Mouse (Mus musculus): Measurements from ENCODE around the gene Pqlc3. TPM values are rescaled to one million over a fixed set of nuclear protein-coding genes. Genes with fewer than 3 reads are reported as not detected.

Gene Pqlc3
- 1.5 and 1.6 TPM in 2 replicates for polyA plus RNA-seq (2015; fragmentation: Nextera tagmentation; extraction: Ambion mirVana)

DNA sequence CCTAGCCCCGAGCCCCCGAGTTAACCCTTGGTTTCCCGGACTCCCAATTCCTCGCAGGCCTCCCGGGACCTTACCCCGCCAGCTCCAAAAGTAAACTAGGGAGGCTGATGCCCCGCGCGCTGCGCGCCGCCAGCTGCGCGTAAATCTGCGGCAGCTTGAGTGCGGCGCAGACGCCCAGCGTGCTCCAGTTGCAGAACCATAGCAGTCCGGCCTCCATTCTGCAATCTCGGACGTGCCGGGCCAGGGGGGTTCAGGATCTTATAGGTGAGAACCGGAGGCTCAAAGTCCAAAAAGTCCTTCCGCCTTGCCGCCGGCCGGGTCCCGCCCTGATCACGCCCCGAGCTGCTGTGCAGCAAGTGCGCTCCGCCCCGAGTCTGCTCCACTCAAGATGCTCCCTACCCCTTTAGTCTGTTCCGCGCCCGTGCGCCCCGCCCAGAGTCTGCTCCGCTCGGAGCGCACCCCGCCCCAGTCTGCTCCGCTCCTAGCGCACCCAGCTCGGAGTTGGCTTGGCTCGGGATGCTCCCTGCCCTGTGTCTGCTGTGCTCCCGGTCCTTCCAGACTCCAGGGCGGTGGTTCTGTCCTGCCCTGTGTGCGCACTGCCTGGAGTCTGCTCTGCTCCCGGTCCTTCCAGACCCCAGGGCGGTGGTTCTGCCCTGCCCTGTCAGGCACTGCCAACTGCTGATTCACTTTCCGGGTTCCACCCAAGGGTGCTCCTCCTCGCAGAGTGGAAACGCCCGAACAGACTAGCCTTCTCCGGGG, at the start of gene Pqlc3:
Pqlc3 (minus strand) TSS at position 670 of the 759 bp plus-strand sequence.
- WGBS, result under 1% methylated on average over 57 of the region's 57 CpGs
- Histone ChIP-seq H3K27ac (replicated peaks) (no peak within 1 kb of the TSS), H3K4me3 (peak within 1 kb of the TSS; percentile 51), H3K9ac (replicated peaks) (peak within 1 kb of the TSS; percentile 42), H3K4me2 (replicated peaks) (peak within 1 kb of the TSS; percentile 94), H3K9me3 (no peaks in the 10 kb centered on the region), H3K36me3 (no peaks in the 10 kb centered on the region), H3K4me1 (peaks cover 14% of the 10 kb centered on the region), H3K27me3 (peaks cover 36% of the 10 kb centered on the region)
- ATAC-seq (replicated peaks), result peak; percentile 88

DNA sequence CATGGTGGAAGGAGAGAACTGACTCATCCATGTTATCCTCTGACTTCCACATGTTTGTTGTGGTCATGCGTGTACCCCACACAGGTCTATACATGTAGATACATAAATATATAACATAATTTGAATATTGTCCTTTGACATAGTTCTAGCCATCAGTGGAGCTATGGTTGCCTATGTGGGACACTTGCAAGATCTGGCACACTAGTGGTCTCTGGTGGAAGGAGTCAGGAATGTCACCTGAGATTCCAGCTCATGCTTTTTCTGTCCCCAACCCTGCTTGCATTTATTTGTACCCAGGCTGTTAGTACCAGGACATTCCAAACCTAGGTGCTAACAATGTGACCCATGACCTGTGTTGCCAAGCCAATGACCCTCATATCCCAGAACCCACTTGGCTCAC, 49.6 kb upstream of the Pqlc3 start:
- ATAC-seq (replicated peaks), result no peak
- Histone ChIP-seq H3K9me3 (no peaks in the 10 kb centered on the region), H3K9ac (replicated peaks) (no peak overlapping the region), H3K36me3 (no peaks in the 10 kb centered on the region), H3K4me2 (replicated peaks) (no peak overlapping the region), H3K27ac (replicated peaks) (no peak overlapping the region), H3K27me3 (no peaks in the 10 kb centered on the region), H3K4me1 (0 out of 2 replicates have a peak, but pooled peaks cover 9% of the 10 kb centered on the region), H3K4me3 (no peak overlapping the region)
- WGBS, result 93% methylated on average over 1 of the region's 1 CpGs

DNA sequence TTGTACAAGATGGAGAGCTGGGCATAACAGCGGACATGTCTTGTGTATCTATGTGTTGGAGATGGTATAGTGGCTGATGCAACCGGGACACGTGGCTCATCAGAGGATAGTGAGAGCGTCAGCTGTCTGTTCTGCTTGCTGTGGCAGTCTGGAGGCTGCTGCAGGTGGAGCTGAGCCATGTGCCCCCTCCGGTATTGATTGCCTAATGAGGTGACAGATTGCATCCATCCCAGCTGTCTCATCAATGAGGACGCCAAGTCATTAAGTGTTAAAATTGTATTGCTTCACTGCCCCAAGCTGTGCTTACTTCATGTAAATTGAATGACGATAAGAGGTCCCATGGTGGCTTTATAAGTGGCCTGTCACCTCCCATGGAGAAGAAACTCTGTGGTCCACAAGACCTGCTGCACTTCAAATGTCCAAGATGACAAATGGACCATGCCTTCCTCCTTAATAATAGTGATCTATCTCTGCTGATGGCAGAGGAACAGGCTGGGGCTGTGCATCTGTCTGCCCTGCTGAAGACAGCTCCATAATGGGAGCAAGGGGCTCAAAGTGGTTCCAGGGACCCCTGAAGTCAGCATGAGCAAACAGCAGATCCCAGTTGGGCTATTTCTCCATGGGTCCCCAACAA, 48.9 kb upstream of the Pqlc3 start:
- Histone ChIP-seq H3K4me2 (replicated peaks) (no peak overlapping the region), H3K36me3 (no peaks in the 10 kb centered on the region), H3K4me3 (no peak overlapping the region), H3K9ac (replicated peaks) (no peak overlapping the region), H3K9me3 (no peaks in the 10 kb centered on the region), H3K27me3 (no peaks in the 10 kb centered on the region), H3K27ac (replicated peaks) (no peak overlapping the region), H3K4me1 (0 out of 2 replicates have a peak, but pooled peaks cover 9% of the 10 kb centered on the region)
- 50% methylated on average over 7 of the region's 7 CpGs for WGBS
- peak; percentile 62; the same call in 1 of the 2 replicates for ATAC-seq (replicated peaks)

DNA sequence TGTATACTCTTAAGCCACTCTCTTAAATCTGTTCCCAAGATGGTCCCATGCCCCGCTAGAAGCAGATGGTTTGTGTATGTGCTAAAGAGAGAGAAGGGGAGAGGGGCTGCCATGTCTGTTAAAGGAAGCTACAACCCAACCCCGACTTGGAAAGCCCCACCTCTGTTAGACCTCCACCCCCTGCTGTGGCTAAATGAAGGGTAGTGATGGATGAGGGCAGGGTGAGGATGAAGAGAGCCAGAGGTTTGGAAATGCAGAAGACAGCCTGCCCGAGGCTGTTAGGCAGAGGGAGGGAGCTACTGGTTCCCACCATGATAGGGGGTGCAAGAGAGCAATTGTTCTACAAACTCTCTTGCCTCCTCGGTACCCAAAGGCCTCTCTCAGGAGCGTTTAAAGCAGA, 43.1 kb upstream of the Pqlc3 start:
- Histone ChIP-seq H3K9me3 (no peaks in the 10 kb centered on the region), H3K4me3 (no peak overlapping the region), H3K27me3 (no peaks in the 10 kb centered on the region), H3K4me1 (no peaks in the 10 kb centered on the region), H3K4me2 (replicated peaks) (no peak overlapping the region), H3K36me3 (no peaks in the 10 kb centered on the region), H3K9ac (replicated peaks) (no peak overlapping the region), H3K27ac (replicated peaks) (no peak overlapping the region)
- ATAC-seq (replicated peaks), result no peak
- WGBS, result 65% methylated on average over 5 of the region's 5 CpGs

DNA sequence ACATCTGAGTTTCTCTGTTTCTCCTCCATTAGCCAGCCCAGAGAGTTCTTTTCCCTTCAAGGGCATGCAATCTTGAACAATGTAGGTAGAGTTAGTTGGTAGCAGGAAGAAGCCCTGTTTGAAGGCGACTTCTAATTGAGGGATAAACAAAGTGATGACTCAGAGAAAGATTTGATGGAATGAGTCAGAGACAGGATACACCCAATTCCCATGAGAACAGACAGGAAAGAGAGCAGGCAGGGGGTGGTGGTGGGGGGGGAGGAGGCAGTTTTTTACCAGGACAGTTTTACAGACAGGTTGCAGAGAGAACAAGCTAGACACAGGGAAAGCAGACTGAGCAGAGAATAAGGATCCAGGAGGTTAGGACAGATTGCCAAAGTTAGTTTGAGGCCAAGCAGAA, 40.4 kb upstream of the Pqlc3 start:
- peaks cover 6% of the 10 kb centered on the region; the same call in 1 of the 2 replicates for H3K4me1 ChIP-seq
- WGBS, result 82% methylated on average over 1 of the region's 1 CpGs
- no peaks in the 10 kb centered on the region for H3K9me3 ChIP-seq
- H3K27me3 ChIP-seq, result no peaks in the 10 kb centered on the region
- H3K4me2 ChIP-seq (replicated peaks), result no peak overlapping the region
- H3K9ac ChIP-seq (replicated peaks), result no peak overlapping the region
- no peaks in the 10 kb centered on the region for H3K36me3 ChIP-seq
- ATAC-seq (replicated peaks), result no peak
- no peak overlapping the region for H3K27ac ChIP-seq (replicated peaks)
- H3K4me3 ChIP-seq, result no peak overlapping the region

DNA sequence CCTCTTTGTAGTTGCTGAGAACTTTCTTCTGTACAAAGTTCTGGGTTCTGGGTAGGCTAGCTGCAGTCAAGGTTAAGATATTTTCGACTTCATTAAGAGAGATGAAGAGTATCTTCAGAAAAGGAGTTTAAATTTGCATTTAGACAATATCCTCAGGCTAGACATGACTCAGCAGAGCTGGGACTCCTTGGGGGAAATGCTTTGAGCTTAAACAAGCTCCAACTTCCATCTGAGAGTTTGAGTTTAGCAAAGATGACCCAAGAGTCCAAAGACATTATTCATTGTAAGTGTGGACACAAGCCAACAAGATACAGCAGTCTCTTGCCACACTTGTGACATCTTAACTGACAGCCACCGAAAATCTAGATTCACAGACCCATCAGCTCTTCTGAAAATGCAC, 39.2 kb upstream of the Pqlc3 start:
- no peak overlapping the region for H3K4me3 ChIP-seq
- 69% methylated on average over 2 of the region's 2 CpGs for WGBS

DNA sequence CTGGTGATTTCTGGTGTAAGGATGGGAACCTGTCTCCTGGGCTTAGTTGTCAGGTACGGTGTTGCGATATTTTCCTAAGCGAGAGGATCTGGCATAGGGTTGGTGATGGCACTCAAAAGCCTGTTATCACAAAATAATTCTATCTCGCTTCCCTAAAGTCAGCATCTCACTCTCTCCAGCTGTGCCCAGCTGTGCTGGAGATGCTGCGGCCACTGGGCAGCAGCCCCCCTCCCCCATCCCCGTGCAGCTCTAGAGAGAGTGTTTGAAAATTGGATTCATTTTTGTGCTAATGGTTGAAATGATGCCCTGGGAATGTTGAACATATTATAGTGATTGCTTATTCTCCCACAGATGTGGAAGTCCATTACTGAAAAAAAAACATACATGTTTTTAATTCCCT, 38.0 kb upstream of the Pqlc3 start:
- H3K9ac ChIP-seq (replicated peaks), result no peak overlapping the region
- H3K27ac ChIP-seq (replicated peaks), result no peak overlapping the region
- no peak overlapping the region for H3K4me3 ChIP-seq
- no peaks in the 10 kb centered on the region for H3K9me3 ChIP-seq
- H3K36me3 ChIP-seq, result no peaks in the 10 kb centered on the region
- no peak for ATAC-seq (replicated peaks)
- no peaks in the 10 kb centered on the region for H3K27me3 ChIP-seq
- 81% methylated on average over 6 of the region's 6 CpGs for WGBS
- H3K4me2 ChIP-seq (replicated peaks), result no peak overlapping the region
- peaks cover 18% of the 10 kb centered on the region for H3K4me1 ChIP-seq

More for the DNA sequence above, 39.2 kb upstream of the Pqlc3 start:
- H3K9me3 ChIP-seq, result no peaks in the 10 kb centered on the region
- H3K27ac ChIP-seq (replicated peaks), result no peak overlapping the region
- no peak overlapping the region for H3K9ac ChIP-seq (replicated peaks)
- ATAC-seq (replicated peaks), result no peak
- peaks cover 8% of the 10 kb centered on the region; the same call in 1 of the 2 replicates for H3K4me1 ChIP-seq
- H3K4me2 ChIP-seq (replicated peaks), result no peak overlapping the region
- H3K36me3 ChIP-seq, result no peaks in the 10 kb centered on the region
- H3K27me3 ChIP-seq, result no peaks in the 10 kb centered on the region

DNA sequence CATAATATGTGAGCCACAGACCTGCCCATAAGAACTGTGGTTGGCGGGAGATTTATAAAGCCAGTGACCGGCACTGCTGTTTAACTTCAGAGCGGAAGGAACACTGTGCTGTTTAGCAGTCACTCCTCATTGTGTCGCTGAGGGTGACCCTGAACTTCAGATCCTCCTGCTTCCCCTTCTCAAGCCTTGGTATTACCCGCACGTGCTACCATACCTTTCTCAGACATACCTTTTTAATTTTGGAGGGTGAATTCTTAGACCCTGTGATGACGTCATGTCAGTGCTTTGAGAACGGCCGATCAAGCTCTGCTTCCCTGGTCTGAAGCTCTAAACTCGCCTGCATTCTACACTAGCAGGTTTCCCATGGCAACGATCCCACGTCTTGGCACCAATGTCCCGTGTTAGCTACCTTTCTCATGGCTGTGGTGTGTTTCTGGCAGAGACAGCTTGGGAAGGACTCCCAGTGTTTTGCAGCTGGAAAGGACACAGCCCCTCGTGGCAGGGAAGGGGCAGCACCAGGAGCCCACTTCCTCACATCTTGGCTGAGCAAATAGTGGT, 36.9 kb upstream of the Pqlc3 start:
- WGBS, result 44% methylated on average over 14 of the region's 14 CpGs
- peaks cover 19% of the 10 kb centered on the region for H3K4me1 ChIP-seq
- no peaks in the 10 kb centered on the region for H3K36me3 ChIP-seq
- no peak overlapping the region for H3K27ac ChIP-seq (replicated peaks)
- no peaks in the 10 kb centered on the region for H3K9me3 ChIP-seq
- H3K4me3 ChIP-seq, result no peak overlapping the region
- no peak for ATAC-seq (replicated peaks)
- no peak overlapping the region for H3K9ac ChIP-seq (replicated peaks)
- no peaks in the 10 kb centered on the region for H3K27me3 ChIP-seq
- H3K4me2 ChIP-seq (replicated peaks), result no peak overlapping the region

DNA sequence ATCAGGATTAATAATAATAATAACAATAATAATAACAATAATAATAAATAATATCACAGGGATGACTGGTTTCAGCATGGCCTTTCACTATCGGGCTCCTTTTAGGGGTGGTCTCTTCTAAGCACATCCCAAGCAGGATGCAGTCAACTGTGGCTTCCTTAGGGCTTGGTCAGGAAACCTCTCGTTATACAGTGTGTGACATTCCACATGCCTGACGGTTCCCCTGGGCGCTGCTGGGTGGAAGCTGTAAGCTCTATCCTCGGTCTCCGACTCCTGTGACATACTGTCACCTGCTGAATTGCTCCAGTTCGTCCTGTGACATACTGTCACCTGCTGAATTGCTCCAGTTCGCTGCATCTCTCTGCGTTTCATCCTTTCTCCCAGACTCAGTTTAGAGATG, 36.3 kb upstream of the Pqlc3 start:
- H3K4me2 ChIP-seq (replicated peaks), result no peak overlapping the region
- 57% methylated on average over 9 of the region's 9 CpGs for WGBS
- H3K9me3 ChIP-seq, result no peaks in the 10 kb centered on the region
- no peaks in the 10 kb centered on the region for H3K27me3 ChIP-seq
- no peak; the same call in 1 of the 2 replicates for ATAC-seq (replicated peaks)
- no peak overlapping the region for H3K9ac ChIP-seq (replicated peaks)
- no peak overlapping the region for H3K4me3 ChIP-seq
- H3K36me3 ChIP-seq, result no peaks in the 10 kb centered on the region
- peaks cover 19% of the 10 kb centered on the region for H3K4me1 ChIP-seq
- H3K27ac ChIP-seq (replicated peaks), result no peak overlapping the region

DNA sequence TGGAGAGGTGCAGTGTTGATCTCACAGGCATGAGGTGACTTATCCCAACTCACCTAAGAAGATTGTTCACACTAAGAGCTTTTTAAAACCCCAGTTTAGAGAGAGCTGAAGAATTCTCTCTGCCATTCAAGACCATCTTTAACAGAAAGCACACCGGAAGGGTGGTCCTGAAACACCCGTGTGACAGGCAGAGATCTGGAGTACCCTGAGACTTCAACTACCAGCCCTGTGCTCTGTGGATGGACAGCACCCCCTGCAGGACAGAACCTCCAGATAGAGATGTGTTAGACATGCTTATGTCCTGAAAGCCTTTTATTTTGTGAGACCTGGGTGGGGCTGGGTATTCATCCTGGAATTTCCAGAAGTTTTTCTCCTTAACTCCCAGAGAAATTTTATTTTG, 34.9 kb upstream of the Pqlc3 start:
- Histone ChIP-seq H3K9me3 (no peaks in the 10 kb centered on the region), H3K27ac (replicated peaks) (no peak overlapping the region), H3K4me2 (replicated peaks) (no peak overlapping the region), H3K9ac (replicated peaks) (no peak overlapping the region), H3K4me1 (peaks cover 19% of the 10 kb centered on the region), H3K27me3 (no peaks in the 10 kb centered on the region), H3K36me3 (no peaks in the 10 kb centered on the region), H3K4me3 (no peak overlapping the region)
- ATAC-seq (replicated peaks), result no peak
- 71% methylated on average over 2 of the region's 2 CpGs for WGBS

DNA sequence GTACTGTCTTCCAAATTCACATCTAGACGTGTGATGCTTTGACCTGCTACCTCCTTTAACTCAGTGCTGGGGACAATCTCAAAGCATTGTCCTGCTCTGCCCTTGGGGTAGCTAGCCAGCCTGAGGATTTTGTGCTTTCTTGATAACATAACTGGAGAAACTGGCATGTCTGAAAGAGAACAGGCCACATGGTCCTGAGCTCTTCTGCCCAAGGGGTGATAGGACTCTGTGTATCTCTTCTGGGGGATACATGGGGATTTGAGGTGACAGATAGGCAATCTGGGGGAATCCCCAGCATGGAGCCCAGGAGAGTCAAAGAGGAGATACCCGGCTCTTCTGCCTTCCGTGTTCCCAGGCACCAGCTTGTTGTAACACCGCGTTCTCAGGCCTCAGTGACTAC, 34.5 kb upstream of the Pqlc3 start:
- Histone ChIP-seq H3K9me3 (no peaks in the 10 kb centered on the region), H3K4me1 (peaks cover 19% of the 10 kb centered on the region), H3K4me3 (no peak overlapping the region), H3K36me3 (no peaks in the 10 kb centered on the region), H3K4me2 (replicated peaks) (no peak overlapping the region), H3K27me3 (no peaks in the 10 kb centered on the region), H3K27ac (replicated peaks) (no peak overlapping the region), H3K9ac (replicated peaks) (no peak overlapping the region)
- WGBS, result 84% methylated on average over 5 of the region's 5 CpGs
- no peak for ATAC-seq (replicated peaks)

DNA sequence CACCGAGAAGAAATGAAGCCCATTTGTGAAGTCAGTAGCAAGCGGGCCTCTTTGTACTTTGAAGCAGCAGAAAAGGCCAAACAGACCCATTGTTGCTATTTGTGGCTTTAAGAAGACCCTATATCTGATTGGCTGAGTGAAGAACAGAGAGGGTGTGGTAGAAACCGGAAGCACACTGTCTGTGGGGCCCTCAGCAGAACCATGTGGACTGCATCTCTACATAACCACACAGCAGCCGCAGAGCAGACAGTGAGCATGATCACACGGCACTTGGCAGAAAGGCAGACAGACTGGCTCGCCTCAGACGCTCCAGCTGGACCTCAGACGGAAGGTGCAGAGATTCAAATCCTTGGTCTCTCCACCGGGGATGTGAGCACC, 33.2 kb upstream of the Pqlc3 start:
- H3K9ac ChIP-seq (replicated peaks), result no peak overlapping the region
- WGBS, result 66% methylated on average over 9 of the region's 9 CpGs
- H3K36me3 ChIP-seq, result no peaks in the 10 kb centered on the region
- ATAC-seq (replicated peaks), result peak; percentile 59
- no peak overlapping the region for H3K4me2 ChIP-seq (replicated peaks)
- H3K27ac ChIP-seq (replicated peaks), result no peak overlapping the region
- peaks cover 19% of the 10 kb centered on the region for H3K4me1 ChIP-seq
- no peak overlapping the region for H3K4me3 ChIP-seq
- no peaks in the 10 kb centered on the region for H3K27me3 ChIP-seq
- H3K9me3 ChIP-seq, result no peaks in the 10 kb centered on the region
